Mouse (Mus musculus) thymus, postnatal 4 days (tissue): ENCODE data around the gene Armh3.

ENCODE experiments used
- DNase-seq: peaks from one replicate; pipeline ENCODE4 v3.0.0; 2021

The Armh3 gene

DNA sequence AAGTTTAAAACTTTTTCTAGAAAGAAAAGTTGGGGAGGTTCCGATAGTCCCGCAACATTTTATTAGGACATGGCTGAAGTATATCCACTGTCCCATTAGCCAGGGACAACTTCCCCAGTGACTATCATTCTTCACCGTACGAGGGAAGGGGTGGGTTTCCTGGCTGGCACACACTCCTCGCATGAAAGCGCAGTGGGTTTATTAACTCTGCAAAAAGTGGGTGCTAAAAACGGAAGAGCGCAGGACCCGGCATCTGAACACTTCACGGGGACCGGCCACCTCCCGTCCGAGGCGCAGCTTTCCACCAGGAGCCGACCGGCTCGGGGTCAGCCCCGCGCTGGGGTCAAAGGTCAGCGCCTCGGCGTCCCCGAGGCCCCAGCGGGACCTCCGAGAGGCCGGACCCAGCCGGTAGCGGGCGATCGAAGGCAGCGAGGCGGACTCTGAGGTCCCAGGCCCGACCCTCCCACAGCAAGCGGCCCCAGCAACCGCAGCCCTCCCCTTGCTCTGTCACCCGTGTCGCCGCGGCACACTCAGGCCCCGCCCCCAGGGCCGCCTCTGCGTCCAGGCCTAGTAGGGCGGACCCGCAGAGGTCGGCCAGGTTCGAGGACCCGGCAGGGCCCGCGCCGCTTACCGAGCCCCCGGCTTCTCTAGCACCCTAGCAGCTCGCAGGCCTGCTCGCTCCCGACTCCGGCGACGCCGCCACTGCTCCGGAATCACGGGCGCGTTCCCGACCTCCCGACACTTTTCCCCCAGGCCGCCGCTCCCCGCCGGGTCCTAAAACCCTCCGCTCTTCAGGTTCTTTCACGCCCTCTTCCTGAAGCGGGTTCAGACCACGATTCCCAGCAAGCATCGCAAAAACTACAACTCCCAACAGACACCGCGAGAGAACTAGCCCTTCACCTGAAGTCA, at the start of gene Armh3:
Armh3 (minus strand) TSS at position 704 of the 909 bp plus-strand sequence.
- peak; percentile 94 for DNase-seq

DNA sequence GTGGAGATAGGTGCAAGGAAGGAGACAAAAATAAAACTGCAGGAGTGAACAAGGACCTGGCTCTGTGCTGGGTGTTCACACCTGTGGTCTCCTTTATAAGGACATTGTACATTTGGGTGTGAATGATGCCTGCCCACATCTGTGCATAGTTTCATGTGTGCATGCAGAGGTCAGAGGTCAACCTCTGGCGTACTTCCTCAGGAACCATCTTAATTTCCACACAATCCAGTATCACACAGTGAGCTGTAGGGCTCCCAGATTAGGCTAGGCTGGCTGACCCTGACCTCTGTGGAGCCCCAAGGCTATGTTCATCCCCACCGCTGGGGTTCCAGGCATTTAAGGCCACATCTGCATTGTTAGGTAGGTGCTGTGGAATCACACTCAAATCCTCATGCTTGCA, 49.1 kb upstream of the Armh3 start:
- DNase-seq: no peak

DNA sequence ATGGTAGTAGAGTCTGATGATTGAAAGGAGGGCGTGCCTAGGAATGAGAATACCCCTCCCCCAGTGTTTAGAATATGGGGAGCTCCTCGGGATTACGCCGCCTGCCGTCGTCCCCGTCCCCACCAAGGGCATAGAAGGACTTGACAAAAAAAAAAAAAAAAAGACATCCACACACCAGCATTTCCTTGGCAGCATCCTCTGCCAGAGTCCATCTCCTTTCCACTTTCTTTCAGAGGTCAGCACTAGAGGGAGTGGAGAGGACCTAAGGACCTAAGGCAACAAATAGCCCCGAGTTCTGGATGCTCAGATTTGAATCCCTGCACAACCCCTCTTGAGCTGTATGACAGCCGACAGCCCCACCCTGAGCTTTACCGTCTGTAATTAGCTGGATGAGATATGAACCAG, 48.3 kb upstream of the Armh3 start:
- no peak for DNase-seq

DNA sequence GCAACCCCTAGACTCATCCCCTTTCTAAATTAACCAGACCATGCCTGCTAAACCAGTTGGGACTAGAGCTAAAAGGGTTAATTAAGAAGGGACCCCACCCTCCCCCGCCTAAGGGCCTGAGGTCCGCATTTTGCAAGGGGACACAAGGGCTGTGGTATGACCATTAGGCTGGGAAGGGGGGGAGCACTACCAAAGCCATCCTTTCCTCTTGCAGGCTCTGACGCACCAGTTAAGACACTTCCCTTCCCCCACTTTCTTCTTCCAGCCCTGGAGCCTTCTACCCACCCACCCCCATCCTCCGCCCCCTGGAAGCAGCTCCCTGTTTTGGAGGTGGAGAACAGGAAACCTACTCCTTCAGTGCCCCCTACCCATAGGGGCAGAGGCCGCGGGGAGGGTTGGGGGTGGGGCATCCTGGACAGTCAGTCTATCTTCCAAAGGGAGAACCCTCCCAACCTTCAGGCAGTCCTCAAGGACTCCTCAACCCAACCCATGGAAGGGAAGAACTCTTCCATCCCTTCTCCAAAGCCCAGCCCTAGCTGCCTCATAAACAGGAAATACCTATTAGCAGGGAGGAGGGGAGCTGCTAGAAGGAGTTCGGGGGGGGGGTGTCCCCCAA, 47.5 kb upstream of the Armh3 start:
- DNase-seq: peak; percentile 41

DNA sequence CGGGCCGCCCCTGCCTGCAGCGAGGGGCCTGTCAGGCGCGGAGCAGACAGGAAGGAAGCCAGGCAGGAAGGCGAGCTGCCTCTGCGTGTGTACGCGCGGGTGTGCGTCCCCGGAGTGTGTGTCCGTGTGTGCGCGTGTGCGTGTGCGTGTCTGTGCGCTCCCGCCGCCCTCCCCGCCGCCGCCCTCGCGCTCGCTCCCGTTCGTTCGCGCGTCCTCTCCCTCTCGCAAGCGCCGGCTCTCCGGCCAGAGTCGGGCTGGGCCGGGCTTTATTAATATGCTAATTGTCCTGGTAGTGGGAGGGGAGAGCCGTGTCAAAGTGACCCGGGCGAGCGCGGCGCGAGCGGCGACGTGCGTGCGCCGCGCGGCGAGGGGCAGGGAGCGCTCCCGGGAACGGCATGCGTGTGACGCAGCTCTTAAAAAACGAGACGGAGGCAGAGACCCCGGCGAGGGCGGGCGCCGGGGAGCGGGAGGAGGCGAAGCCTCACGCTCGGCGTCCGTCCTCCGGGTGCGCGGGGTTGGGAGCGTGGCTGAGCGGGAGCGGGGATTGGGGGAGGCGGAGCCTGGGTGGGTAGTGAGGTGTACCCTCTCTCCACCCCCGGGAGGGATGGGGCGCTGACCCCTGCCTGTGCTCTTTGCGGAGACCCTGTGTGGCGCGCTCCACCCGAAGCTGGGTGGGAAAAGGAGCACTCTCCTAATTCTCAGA, 46.9 kb upstream of the Armh3 start, which contains the start of gene Ldb1:
Ldb1 (minus strand) TSS at position 222 of the 703 bp plus-strand sequence.
- DNase-seq: peak; percentile 81

DNA sequence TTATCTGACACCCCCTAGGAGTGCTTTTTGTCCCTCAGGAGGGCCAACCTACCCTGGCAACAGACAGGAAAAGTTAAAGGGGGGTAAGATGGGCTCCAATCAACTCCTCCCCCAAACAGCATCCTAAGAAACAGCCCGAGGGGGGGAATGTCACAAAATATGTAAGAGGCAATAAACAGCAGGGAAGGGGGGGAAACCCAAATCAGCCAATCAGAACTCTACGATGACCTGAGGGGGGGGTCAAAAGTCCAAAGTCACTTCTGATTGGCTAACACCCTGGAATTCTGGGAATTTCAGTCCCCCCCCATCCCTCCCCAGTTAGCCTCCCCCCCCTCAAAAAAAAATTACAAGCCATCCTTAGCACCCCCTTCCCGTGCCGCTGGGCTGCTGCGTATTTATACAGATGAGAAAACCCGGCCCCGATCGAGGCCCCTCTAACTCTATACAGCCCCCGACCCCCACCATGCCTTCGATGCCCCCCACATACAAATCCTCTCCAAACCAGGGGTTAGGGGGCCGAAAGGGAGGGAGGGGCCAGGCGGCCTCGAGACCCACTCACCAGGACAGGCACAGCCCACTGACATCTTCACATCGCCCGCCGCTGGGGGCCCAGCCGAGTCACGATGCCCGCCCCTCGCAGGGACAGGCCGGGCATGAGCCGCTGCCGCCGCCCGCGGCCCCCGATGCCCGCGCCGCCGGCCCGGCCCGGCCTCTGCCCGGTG, 46.1 kb upstream of the Armh3 start, which contains the start of gene Pprc1:
Pprc1 (plus strand) TSS at position 616 of the 722 bp plus-strand sequence.
- no peak for DNase-seq

DNA sequence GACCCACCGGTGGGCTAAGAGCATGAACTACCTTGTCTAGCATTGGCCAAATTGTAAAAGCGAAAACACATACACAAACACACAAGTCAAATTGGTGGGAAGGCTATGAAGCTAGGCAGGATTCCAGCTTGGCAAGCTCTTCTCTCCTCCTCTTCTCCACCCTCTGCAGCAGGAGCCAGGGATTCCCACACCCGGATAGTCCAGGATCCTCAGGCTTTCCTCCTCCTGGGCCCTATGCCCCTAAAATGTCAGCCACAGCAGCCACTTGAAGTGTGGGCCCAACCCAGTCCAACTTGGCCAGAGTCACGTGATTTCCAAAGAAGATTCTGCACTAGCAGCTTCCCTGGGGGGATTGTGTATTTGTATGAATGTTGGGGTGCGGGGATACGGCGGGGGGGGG, 45.1 kb upstream of the Armh3 start:
- no peak for DNase-seq

DNA sequence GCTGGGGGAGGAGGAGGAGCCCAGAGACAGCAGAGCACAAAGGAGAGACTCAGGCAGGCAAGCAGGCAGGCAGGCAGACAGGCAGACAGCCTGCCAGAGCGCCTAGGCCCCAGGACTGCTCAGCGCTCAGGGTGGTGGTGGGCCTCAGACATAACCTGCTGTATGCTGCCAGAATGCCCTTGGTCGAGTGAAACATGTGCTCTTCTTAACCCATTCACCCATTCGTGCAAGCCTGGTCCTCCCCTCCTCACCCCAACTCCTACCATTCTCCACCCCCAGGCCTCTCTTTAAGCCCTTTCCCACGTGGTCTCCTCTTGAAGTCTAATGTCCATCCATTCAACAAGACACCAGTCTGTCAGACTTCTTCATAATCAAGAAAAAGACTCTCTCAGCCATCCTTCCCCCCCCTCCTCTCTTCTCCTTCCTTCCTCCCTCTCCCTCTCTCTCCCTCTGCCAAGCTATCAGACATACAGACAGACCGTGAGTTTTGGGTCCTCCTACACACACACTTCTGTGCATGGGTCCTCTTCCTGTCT, 44.3 kb upstream of the Armh3 start:
- peak; percentile 69 for DNase-seq

DNA sequence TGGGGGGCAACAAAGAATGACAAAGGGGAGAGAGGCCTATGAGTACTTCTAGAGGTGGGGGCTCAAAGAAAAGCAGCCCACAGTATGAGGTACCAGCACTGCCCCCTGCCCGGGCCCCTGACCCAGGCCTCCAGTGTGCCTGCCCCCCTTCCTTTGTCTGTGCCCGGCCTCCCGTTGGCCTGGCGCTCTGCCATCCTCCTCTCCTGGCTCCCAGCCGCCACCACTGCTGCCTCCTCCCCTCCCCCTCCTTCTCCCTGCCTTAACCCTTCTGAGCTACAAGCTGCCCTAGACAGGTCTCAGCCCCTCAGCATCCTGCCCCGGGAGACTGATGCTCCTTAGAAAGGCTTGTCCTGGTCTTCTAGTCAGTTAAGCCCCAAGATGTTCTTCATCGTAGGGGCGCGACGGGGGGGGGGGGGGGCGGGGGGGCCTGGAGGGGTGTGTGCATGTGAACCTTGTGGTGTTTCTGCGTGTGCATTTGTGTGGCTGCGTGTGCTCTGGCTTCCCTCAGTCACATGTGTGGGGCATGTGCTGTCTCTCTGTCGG, 43.7 kb upstream of the Armh3 start:
- DNase-seq: peak; percentile 73

DNA sequence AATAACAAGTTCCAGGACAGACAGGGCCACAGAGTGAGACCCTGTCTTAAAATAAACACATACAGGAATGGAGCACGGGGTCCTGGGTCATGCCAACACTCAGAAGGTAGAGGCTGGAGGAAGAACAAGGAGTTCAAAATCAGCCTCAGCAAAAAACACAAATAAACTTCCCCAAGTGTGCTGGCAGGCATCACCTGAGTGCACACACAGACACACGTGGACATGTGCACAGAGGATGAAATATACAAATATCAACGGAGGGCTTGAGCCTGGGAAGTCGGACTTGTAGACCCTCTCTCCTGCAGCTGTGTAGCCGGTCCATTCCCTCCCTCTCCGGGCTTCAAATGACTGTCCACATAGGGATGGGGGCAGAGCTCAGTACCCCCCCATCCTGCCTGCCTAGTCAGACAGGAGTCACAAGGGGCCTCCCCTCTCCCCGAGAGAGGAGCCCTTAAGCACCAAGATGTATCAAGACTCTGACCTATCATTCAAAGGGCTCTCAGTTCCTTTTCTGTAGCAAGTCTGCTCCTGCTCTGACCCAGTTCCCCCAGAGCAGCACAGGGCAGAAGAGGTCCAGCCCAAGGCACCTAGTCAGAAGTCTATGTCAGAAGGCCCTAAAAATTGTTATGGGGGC, 43.1 kb upstream of the Armh3 start:
- DNase-seq: peak; percentile 36

DNA sequence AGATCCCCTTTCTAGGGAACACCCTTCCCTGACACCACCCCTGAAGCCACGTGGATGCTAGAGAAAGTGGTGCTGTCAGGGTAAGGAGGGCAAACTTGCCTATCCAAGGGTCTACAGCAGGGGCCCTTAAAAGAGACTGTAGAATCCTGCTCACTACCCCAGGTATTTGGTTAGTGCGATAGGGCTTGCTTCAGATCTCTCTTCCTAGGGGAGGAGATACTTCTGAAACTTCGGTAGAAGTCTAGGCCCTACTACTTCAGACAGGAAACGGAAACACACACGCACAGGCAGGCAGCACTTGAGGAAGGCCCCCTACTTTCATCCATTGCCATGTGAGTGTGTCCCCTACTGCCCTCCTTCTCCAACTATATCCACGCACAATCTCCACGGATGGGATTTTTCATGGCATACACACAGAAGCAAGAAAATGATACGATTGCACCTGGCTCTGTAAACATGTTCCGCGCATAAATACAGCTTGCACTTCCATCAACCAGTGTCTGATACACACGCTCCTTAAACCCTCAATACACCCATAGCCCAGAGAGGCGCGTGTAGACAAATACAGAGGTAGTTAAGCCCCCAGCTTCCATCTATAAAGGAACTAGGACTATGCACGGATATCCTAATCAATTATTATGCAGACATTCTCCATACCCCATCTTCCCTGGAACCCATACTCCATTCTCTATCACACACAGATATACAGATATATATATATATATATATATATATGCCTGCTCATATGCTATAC, 42.0 kb upstream of the Armh3 start:
- DNase-seq: peak; percentile 56

DNA sequence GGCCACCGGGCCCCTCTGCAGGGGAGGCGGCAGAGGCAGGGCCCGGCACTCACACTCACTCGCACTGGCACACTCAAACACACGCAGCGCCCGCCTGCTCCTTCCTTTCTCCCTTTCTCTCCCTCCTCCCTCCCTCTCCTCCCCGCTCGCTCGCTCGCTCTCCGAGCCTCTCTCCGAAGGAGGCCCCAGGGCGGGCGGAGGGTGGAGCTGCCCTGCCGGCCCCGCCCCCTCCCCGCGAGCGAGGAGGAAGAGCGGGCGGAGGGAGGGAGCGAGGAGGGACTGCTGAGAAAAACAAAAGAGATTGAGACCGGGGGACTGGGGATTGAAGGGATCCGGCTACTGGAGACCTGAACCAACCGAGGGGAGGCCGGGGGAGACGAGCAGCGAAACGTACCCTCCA, 41.2 kb upstream of the Armh3 start:
- peak; percentile 98 for DNase-seq

DNA sequence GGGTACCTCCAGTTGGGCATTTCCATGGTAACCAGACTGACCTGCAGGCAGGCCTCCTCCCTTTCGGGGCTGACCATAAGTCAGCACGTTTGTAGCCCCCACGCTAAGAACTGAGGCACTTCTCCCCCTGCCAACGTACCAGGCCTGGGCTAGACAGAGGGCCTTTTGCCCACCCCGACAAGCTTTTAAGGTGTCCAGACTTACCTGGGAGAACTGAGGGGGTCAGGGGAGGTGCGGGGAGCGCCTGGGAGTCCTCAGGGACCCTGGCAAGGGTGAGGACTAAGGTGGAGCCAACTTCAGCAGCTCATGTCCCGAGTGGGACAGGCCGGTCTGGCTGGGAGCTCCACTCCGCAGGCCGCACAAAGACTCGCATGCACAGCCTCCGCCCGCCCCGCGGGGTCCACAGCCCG, 40.6 kb upstream of the Armh3 start:
- peak; percentile 60 for DNase-seq

DNA sequence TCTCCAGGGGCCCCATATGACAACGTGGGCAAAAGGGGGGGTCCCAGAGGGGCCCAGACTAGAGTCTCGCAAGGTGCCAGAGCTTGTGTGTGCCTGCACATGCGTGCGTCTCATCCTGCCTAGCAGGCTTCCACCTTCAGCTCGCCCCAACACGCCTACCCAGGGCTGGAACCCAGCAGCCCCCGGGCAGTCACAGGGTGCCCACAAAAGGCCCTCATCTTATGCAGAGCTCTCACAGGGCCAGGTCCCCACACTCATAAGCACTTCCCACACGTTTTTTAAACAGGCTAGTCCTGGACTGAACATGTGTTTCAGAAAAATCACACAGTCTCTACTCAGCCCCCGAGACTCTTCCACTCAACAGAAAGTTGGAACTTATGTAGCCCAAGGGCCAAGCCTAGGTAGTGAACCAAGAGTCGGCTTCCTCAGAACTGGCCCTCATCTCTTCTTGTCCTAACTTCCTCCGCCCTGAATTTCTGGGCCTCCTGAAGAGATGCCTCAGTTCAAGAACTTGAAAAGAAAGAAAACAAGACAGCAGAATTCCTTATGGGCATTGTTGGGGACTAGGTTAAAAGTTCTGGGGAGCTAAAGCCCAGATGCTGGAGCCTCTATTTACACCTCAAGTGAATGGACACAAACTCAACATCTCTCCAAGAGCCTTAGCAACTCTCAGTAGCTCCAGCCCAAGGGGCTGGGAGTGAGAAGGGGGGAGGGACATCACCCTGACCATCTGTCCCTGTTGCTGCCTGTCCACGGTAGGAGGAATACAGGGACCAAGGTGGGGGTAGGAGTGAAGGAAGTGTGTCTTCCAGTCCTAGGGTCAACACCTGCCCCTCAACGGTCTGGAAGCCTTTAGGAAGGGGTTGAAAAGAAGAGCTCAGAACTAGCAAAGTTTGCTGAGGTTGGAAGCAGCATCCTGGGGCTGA, 39.9 kb upstream of the Armh3 start:
- DNase-seq: peak; percentile 72

DNA sequence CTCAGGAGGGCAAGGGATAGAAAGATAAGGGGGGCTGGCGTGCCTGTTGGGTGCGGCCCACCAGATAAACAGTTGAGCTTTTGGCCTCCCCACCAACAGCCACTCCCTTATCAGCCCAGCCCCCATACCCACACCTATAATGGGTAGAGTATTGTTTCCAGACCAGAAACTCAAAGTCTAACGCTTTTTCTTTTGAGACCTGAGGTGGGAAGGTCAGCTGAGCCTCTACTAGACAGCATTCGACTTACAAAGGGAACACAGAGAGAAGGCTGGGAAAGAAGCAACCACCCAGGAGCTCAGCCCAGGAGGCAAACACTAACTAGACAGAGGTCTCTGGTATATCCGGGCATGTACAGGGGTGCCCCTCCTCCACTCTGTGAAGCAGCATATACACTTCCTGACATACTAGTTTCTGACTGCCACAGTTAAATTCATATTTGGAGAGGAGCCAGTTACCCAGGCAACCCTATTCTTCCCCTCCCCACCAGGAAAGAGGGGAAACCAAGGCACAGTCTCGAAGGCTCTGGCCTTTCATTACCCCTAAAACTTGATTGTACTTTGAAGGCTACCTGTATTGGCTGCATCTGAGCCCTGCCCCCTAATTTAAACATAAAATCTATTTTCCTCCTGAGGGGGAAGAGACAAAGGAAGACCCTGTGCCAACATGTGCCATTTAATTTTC, 39.1 kb upstream of the Armh3 start:
- peak; percentile 72 for DNase-seq

DNA sequence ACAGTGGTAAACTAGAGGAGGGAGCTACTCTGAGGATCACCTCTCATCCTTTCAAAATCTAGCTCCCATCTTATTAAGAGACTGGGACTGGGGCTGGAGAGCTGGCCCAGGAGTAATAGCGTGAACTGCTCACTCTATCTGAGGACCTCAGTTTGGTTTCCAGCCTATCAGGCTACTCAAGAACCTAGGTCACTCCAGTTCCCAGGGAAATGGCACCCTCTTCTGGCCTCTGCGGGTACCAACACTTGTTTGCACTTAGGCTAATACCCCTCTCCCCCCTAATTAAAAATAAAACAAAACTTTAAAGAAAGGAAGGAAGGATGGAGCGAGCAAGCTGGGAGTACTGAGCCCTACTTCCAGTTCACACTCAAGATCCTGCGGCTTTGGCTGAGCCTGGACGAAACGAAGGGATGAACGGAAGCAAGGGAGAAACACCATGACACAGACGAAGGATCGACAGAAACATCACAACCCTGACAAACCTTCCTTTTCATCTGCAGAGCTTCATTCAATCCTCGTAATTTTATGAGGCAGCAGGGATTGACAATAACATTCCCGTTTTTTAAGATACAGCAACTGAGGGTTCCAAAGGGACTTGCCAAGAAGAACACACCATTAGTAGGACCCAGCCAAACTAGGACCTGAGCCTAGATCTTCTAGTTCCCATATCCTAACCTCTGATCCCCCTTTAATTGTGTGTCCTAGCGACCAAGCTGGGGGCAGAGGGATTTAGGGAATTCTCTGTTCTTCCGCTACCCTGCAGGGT, 38.4 kb upstream of the Armh3 start:
- DNase-seq: peak; percentile 67

DNA sequence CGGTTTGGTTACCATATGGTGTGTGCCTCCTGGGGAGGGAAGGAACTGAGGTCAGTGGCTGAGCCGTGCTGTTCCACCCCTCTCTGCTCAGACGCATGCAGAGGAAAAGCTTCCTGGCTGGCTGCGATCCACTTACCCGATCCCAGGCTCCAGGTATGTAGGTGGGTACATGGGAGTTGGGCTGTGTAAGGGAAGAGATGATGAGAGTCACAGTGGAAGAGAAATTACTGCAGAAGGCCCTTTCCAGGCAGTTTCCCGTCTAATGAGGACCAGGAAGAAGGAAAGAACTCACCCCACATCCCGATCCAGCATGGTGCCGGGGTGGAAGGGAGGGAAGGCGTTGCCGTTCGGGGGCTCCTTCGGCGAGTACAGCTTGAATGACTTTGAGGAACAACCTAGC, 37.7 kb upstream of the Armh3 start:
- no peak for DNase-seq

DNA sequence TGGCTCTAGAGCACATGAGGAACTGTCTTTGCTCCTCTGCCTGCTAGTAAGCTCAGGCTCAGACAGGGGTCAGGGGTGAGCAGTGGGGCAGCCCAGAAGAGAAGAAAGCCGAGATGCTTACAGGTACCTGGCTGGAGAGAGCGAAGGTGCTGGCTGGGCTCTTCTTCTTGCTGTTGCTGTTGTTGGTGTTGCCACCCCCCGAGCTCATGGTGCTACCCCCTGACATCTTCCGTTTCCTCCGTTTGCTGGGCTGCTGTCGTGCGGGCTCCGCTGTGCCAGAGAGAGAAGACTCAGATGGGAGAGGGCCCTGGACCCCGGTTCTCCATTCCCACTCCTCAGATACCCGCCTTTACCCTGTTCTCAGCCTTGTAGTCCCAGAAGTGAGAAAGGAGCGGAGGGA, 35.6 kb upstream of the Armh3 start:
- DNase-seq: no peak
